Mouse (Mus musculus) hindbrain, embryonic 11.5 days (tissue): ENCODE data around the gene Slc25a23. TPM values are rescaled to one million over a fixed set of nuclear protein-coding genes. Genes with fewer than 3 reads are reported as not detected.

Source experiments
- ATAC-seq: fragments of 200-750 bp; cut with Nextera tagmentation; 2 replicates; pipeline ENCODE4 v1.8.0; 2017; ENCODE audit warnings: mild to moderate bottlenecking, moderate TSS enrichment, moderate library complexity; ENCODE audit not compliant: low FRiP score
- DNase-seq: peaks from one replicate; pipeline ENCODE4 v3.0.0-alpha.2; 2015; ENCODE audit warnings: low spot score
- H3K27ac ChIP-seq: fragments of 300-500 bp; sonication (generic); 2 replicates; pipeline ENCODE4 v1.5.1; 2014; ENCODE audit warnings: mild to moderate bottlenecking, low read depth, low read length
- H3K27me3 ChIP-seq: fragments of 300-500 bp; sonication (generic); 2 replicates; pipeline ENCODE4 v1.6.1; 2014; ENCODE audit warnings: mild to moderate bottlenecking, low read length, moderate library complexity, mixed read lengths; ENCODE audit not compliant: control insufficient read depth, insufficient read depth
- H3K36me3 ChIP-seq: fragments of 300-500 bp; sonication (generic); 2 replicates; pipeline ENCODE4 v1.6.1; 2014; ENCODE audit warnings: mild to moderate bottlenecking, low read length, moderate library complexity, mixed read lengths; ENCODE audit not compliant: control insufficient read depth, insufficient read depth
- H3K4me1 ChIP-seq: fragments of 300-500 bp; sonication (generic); replicated peaks from 2 replicates; pipeline ENCODE4 v1.6.1; 2014; ENCODE audit warnings: low read length, mixed read lengths; ENCODE audit not compliant: control insufficient read depth, insufficient read depth
- H3K4me2 ChIP-seq: fragments of 300-500 bp; sonication (generic); replicated peaks from 2 replicates; pipeline ENCODE4 v1.6.1; 2014; ENCODE audit warnings: mild to moderate bottlenecking, low read depth, low read length
- H3K4me3 ChIP-seq: fragments of 300-500 bp; sonication (generic); 2 replicates; pipeline ENCODE4 v1.5.1; 2014; ENCODE audit warnings: low read depth, low read length
- H3K9ac ChIP-seq: fragments of 300-500 bp; sonication (generic); 2 replicates; pipeline ENCODE4 v1.6.1; 2014; ENCODE audit warnings: low read depth, low read length
- H3K9me3 ChIP-seq: fragments of 300-500 bp; sonication (generic); 2 replicates; pipeline ENCODE4 v1.6.1; 2016; ENCODE audit warnings: low read length; ENCODE audit not compliant: control insufficient read depth
- WGBS: fragments of 180-500 bp; shearing (Covaris S2); extraction: QIAGEN DNeasy Blood & Tissue Kit; methylation state at CpG from one replicate; pipeline ENCODE4 v1.1.7; 2014; 5-methylcytosine and 5-hydroxymethylcytosine counted together
- polyA plus RNA-seq: library from polyadenylated mRNA; unstranded; fragments of >200 nt; fragmentation: Nextera tagmentation; extraction: Ambion mirVana; gene quantifications from 2 replicates; pipeline ENCODE4 v1.2.1, GENCODE M21; 2014

Slc25a23 gene
- 14.1 and 16.0 TPM in 2 replicates for polyA plus RNA-seq

GRCm38 (mm10) chr17:57059486-57059977, at the start of gene Slc25a23:
TSS of gene Slc25a23 (minus strand) at chr17:57059863.
- H3K9ac ChIP-seq = peak within 1 kb of the TSS; percentile 52
- ATAC-seq (peak; percentile 77), DNase-seq (peak; percentile 84)
- H3K9me3 ChIP-seq = no peaks in the 10 kb centered on the region
- peak within 1 kb of the TSS; percentile 85 for H3K4me2 ChIP-seq
- peak within 1 kb of the TSS; percentile 75 for H3K4me3 ChIP-seq
- WGBS = 2% methylated on average over 19 of the region's 45 CpGs
- H3K4me1 ChIP-seq = peaks cover 5% of the 10 kb centered on the region
- H3K27ac ChIP-seq = peak within 1 kb of the TSS; percentile 70
- H3K27me3 ChIP-seq = peaks cover 31% of the 10 kb centered on the region
- H3K36me3 ChIP-seq = no peaks in the 10 kb centered on the region

DNA sequence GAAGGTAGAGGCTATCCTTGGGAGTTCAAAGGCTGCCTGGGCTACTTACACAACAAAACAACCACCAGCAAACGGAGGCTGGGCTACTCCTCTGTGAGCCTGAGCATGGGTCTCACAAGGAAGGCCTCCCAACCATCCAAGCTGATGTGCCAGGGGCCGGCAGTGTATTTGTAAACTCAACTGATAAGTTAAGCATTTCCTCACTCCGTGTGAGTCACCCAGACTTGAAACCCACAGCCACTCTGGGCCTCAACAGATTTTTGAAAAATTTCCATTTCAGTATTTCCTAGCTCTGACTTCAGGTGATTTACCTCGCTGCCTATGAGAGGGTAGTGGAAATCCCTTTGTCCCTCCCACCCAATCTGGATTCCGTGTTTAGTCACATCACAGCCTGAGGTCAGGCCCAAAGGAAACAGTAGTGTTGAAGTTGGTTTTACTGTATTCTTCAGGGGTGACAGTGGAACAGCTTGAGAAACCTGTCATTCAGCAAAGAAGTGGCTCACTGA, 49.1 kb upstream of the Slc25a23 start:
- Histone ChIP-seq H3K4me2 (no peak overlapping the region), H3K4me1 (no peaks in the 10 kb centered on the region), H3K9ac (no peak overlapping the region), H3K9me3 (no peaks in the 10 kb centered on the region), H3K36me3 (no peaks in the 10 kb centered on the region), H3K4me3 (no peak overlapping the region), H3K27ac (no peak overlapping the region), H3K27me3 (no peaks in the 10 kb centered on the region)
- WGBS = 68% methylated on average over 5 of the region's 5 CpGs
- DNase-seq = no peak
- ATAC-seq = no peak

DNA sequence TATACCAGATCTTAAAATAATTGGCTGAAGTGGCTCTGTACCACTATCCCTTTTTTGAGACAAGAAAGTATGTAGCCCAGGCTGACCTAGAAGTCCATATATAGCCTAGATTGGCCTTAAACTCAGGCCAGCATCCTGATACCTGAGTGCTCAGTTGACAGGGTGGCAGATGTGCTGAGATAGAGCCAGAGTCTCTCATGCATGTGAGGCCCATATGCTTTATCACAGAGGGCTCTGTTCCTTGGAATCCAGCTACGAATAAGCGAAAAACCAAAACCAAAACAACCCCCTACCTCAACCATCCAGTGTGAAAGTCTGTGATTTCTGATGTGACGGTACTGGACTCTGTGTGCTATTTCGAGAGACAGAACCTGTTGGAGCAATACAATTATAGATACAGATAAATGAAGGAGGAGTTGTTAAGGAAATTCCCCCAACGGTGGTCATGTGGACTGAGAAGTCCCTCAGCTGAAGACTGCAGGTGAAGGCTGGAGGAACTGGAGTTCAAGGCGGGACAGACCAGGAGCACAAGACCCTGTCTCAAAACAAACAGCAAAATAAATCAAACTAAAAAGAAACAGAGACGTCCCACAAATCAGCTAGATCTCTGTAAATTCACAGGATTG, 48.5 kb upstream of the Slc25a23 start:
- H3K4me2 ChIP-seq = no peak overlapping the region
- WGBS = 88% methylated on average over 7 of the region's 7 CpGs
- no peak overlapping the region for H3K27ac ChIP-seq
- H3K4me3 ChIP-seq = no peak overlapping the region
- no peaks in the 10 kb centered on the region for H3K9me3 ChIP-seq
- no peak overlapping the region for H3K9ac ChIP-seq
- no peaks in the 10 kb centered on the region for H3K4me1 ChIP-seq
- DNase-seq (no peak), ATAC-seq (no peak)
- H3K36me3 ChIP-seq = no peaks in the 10 kb centered on the region
- H3K27me3 ChIP-seq = no peaks in the 10 kb centered on the region

GRCm38 (mm10) chr17:57107064-57107463, 47.4 kb upstream of the Slc25a23 start:
- Histone ChIP-seq H3K27ac (no peak overlapping the region), H3K4me3 (no peak overlapping the region), H3K27me3 (no peaks in the 10 kb centered on the region), H3K4me2 (no peak overlapping the region), H3K4me1 (no peaks in the 10 kb centered on the region), H3K36me3 (no peaks in the 10 kb centered on the region), H3K9ac (no peak overlapping the region), H3K9me3 (no peaks in the 10 kb centered on the region)
- ATAC-seq (no peak), DNase-seq (no peak)
- WGBS = 92% methylated on average over 5 of the region's 5 CpGs

DNA sequence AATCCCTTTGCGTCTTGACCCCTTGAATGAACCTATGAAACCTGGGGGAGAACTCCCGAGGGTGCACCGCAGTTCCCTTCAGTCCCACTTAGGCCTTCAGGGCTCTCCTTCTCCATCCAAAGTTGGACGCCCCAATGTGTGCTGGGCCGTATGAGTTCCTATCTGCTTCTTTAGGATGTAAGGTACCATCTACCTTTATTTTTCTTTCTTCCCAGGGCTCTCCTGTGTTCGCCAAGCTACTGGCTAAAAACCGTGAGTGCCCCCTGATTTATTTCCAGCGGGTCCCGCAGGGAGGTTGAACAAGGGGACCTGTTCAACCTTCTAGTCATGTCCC, 46.3 kb upstream of the Slc25a23 start:
- no peak overlapping the region for H3K27ac ChIP-seq
- H3K9ac ChIP-seq = peak overlapping the region; percentile 74
- H3K4me1 ChIP-seq = no peaks in the 10 kb centered on the region
- no peaks in the 10 kb centered on the region for H3K36me3 ChIP-seq
- peak overlapping the region; percentile 91 for H3K4me2 ChIP-seq
- 6% methylated on average over 9 of the region's 9 CpGs for WGBS
- DNase-seq (no peak), ATAC-seq (no peak)
- H3K9me3 ChIP-seq = no peaks in the 10 kb centered on the region
- peak overlapping the region; percentile 61 for H3K4me3 ChIP-seq
- H3K27me3 ChIP-seq = no peaks in the 10 kb centered on the region

DNA sequence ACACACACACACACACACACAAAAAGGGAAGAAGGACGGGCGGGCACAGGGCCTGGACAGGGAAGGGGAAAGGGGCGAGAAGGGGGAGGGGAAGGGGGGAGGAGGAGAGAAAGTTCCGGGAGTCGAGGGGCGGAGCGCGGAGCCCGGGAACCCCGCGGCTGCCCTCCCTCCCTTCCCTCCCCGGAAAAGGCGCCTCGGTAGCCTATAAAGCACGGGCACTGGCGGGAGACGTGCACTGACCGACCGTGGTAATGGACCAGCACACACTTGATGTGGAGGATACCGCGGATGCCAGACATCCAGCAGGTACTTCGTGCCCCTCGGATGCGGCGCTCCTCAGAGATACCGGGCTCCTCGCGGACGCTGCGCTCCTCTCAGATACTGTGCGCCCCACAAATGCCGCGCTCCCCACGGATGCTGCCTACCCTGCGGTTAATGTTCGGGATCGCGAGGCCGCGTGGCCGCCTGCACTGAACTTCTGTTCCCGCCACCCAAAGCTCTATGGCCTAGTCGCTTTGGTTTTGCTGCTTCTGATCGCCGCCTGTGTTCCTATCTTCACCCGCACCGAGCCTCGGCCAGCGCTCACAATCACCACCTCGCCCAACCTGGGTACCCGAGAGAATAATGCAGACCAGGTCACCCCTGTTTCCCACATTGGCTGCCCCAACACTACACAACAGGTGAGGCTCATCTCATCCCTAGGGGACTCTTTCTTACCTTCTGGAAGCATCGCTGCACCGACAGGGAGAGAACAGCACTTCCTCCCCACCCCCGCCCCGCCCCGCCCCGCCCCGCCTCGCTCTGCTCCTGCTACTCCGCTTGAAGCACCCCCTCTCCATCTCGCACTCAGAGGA, 45.7 kb upstream of the Slc25a23 start, which contains the start of gene Tnfsf9:
Gene Tnfsf9 (plus strand): TSS at position 145 of the 854 bp plus-strand sequence.
- WGBS = under 1% methylated on average over 56 of the region's 61 CpGs
- Histone ChIP-seq H3K27me3 (no peaks in the 10 kb centered on the region), H3K9me3 (no peaks in the 10 kb centered on the region), H3K4me2 (peak within 1 kb of the TSS; percentile 91), H3K9ac (peak within 1 kb of the TSS; percentile 74), H3K4me3 (peak within 1 kb of the TSS; percentile 61), H3K36me3 (no peaks in the 10 kb centered on the region), H3K27ac (no peak within 1 kb of the TSS), H3K4me1 (no peaks in the 10 kb centered on the region)
- peak; percentile 79 for DNase-seq
- peak; percentile 83 for ATAC-seq

DNA sequence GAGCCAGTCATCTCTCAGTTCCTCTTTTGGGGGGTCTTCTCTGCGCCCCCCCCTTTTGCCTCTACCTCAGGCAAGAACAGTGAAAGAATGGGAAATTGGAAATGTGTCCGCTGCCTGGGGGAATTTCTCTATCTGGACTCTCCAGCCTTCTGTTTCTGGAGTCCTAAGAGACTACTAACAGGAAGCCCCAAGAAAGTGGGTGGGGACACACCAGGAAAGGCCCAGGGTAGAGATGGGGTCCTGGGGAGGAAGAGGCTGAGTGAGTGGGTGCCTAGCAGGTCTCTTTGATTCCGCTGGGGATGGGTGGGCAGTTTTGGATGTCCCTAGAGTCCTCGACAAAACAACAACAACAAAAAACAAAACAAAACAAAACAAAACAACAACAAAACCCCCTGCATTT, 44.8 kb upstream of the Slc25a23 start:
- DNase-seq (no peak), ATAC-seq (0 out of 2 replicates have a peak, but pooled peaks have one; percentile 13)
- Histone ChIP-seq H3K4me3 (peak overlapping the region; percentile 61; the same call in 1 of the 2 replicates), H3K4me2 (peak overlapping the region; percentile 91), H3K36me3 (no peaks in the 10 kb centered on the region), H3K27ac (no peak overlapping the region), H3K27me3 (no peaks in the 10 kb centered on the region), H3K9ac (0 out of 2 replicates have a peak overlapping the region, but pooled peaks have one; percentile 28), H3K9me3 (no peaks in the 10 kb centered on the region), H3K4me1 (no peaks in the 10 kb centered on the region)
- 42% methylated on average over 4 of the region's 4 CpGs for WGBS

- Histone ChIP-seq H3K4me1 (no peaks in the 10 kb centered on the region), H3K27ac (no peak overlapping the region)
These were observed 42.6 kb upstream of the Slc25a23 start for GRCm38 (mm10) chr17:57102276-57102675.

More at GRCm38 (mm10) chr17:57102276-57102675, 42.6 kb upstream of the Slc25a23 start:
- Histone ChIP-seq H3K9me3 (no peaks in the 10 kb centered on the region), H3K4me2 (no peak overlapping the region), H3K4me3 (no peak overlapping the region), H3K9ac (no peak overlapping the region), H3K27me3 (no peaks in the 10 kb centered on the region), H3K36me3 (no peaks in the 10 kb centered on the region)
- WGBS = 72% methylated on average over 2 of the region's 2 CpGs
- DNase-seq (no peak), ATAC-seq (no peak)
